Mouse (Mus musculus): ENCODE measurements around the gene Itgav.

DNA sequence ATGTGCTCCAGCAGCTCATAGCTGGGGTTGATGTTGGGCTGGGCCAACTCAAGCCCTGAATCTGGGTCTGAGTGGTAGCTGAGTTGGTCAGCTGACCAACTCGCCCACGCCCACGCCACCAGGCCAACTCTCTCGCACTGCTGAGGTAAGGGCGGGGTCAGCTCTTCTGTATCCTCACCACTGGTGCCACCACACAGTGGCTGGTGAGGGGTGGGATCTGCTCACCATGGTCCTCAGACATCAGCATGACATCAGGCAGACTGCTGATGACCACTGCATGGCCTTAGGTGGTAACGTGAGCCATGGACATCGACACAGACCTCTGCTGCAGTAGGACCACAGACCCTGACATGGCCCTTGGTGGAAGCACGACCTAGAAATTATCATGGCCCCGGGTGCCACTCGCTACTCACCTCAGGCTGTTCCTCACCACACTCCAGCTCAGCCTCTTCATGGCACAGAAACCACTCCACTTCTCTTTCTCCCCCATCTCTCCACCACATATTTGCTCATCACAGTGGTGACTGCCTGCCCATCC is 24.5 kb downstream of the Itgav start:
- TF ChIP-seq POU5F1 (IDR thresholded peaks at IDR 0.05; ENCODE audit: borderline replicate concordance, low read length) (no peak), CTCF (conservative IDR thresholded peaks at IDR 0.05; ENCODE audit: low read length) (no peak), NANOG (IDR thresholded peaks at IDR 0.05; ENCODE audit: borderline replicate concordance, low read length) (no peak)

Measured in E14TG2a.4 (cell line).